Mouse (Mus musculus): Measurements from ENCODE around the gene Mettl26.

The Mettl26 gene

DNA sequence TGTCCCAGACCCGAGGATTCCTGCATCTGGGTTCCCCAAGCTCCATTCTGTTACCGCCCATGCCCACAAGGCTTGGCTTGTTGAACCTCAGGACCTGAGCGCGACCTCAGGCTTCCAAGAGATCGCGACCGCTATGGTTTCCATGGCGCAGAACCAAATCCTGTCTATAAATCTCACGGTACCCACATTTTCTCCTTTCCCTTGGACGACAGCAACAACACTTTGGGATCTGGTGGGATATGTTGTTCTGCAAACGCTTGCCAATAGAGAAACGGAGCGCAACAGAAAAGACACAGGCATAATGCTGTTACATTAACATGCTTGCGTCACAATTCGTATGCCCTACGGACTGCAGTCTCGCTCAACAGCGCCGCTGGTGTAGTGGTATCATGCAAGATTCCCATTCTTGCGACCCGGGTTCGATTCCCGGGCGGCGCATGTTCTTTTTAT is at the start of gene Mettl26:
Gene Mettl26, plus strand, starts transcription at position 354 of the 450 bp plus-strand sequence.
- DNase-seq (ENCODE audit: low read depth, low spot score): peak; percentile 96

- DNase-seq (ENCODE audit: low read depth, low spot score): no peak
These were observed 49.6 kb upstream of the Mettl26 start for GRCm38 (mm10) chr17:25825311-25825710.

DNA sequence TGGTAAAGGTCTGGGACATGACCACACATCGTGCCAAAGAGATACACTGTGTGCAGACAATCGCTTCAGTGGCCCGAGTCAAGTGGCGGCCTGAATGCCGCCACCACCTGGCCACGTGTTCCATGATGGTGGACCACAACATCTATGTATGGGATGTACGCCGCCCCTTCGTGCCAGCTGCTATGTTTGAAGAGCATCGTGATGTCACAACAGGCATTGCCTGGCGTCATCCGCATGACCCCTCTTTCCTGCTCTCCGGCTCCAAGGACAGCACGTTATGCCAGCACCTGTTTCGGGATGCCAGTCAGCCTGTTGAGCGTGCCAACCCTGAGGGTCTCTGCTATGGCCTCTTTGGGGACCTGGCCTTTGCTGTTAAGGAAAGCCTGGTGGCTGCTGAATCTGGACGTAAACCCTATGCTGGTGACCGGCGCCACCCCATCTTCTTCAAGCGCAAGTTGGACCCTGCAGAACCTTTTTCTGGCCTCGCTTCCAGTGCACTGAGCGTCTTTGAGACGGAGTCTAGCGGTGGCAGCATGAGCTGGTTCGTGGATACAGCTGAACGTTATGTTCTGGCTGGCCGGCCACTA is 48.8 kb upstream of the Mettl26 start:
- DNase-seq (ENCODE audit: low read depth, low spot score): no peak

GRCm38 (mm10) chr17:25827011-25827410 is 47.9 kb upstream of the Mettl26 start:
- no peak for DNase-seq (ENCODE audit: low read depth, low spot score)

DNA sequence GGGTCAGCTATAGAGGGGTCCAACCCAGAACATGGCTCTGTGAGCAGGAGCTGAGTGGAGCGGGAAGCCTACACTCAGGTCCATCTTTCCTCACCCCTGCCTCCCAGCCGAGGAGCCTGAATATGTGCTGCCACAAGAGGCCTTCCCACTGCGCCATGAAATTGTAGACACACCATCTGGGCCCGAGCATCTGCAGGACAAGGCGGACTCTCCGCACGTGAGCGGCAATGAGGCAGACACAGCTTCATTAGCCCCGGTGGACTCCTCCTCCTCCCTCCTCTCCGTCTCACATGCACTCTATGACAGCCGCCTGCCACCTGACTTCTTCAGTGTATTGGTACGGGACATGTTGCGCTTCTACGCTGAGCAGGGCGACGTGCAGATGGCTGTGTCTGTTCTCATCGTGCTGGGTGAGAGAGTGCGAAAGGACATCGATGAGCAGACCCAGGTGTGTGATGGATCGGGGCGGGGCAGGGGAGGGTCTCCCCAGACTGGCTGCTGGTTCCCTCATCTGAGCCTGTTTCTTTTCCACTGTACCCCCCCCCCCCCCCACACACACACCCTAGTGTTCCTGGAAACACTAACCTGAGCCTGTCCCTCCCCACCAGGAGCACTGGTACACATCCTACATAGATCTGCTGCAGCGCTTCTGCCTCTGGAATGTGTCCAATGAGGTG is 47.2 kb upstream of the Mettl26 start:
- no peak for DNase-seq (ENCODE audit: low read depth, low spot score)

GRCm38 (mm10) chr17:25828223-25828594 is 46.7 kb upstream of the Mettl26 start:
- DNase-seq (ENCODE audit: low read depth, low spot score): no peak

- DNase-seq (ENCODE audit: low read depth, low spot score): peak; percentile 68
These were observed 45.9 kb upstream of the Mettl26 start, which contains the start of gene Jmjd8 for GRCm38 (mm10) chr17:25828712-25829557. Gene Jmjd8, plus strand, starts transcription at chr17:25828867.

DNA sequence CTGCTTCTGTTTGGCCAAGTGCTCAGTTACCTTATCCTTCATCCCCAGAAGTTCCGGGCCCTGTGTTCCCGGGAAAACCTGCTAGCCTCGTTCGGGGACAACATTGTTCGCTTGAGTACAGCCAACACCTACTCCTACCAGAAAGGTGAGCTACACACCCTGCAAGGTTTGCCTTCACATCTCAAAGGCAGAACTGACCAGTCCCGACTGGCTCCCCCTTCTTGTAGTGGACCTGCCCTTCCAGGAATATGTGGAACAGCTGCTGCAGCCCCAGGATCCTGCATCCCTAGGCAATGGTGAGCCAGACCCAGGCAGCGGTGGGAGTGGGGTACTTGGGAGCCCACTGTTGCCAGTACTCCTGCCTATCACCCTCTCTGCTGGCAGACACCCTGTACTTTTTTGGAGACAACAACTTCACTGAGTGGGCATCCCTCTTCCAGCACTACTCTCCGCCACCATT is 45.3 kb upstream of the Mettl26 start:
- DNase-seq (ENCODE audit: low read depth, low spot score): no peak

- no peak for DNase-seq (ENCODE audit: low read depth, low spot score)
These were observed 44.6 kb upstream of the Mettl26 start for GRCm38 (mm10) chr17:25830200-25830753.

DNA sequence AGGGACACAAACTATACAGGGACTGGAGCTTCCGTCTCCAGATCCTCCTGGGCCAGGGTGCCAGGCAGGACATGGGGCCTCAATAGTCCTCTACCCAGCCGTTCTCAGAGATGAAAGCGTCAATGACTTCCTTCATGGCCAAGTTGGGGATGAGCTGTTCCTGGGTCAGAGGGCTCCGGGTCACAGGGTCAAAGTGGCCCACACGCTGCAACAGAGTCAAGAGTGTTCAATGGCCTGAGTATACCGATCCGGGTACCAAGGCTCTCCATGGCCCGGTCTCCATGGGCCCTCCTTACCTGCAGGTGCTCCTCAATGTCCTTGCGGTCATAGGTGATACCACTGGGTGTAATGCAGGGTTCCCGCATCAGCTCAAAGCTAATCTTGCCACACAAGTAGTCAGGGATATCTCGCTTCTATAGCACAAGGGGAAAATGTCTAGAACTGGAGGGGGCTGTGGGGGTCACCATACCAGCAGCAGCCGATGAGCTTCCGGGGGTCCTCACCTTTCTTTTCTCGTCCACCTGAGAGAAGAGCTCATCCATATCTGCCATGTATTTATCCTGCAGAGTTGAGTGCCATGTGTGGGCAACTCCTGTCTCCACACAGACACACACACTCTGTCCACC is 44.0 kb upstream of the Mettl26 start:
- DNase-seq (ENCODE audit: low read depth, low spot score): no peak

DNA sequence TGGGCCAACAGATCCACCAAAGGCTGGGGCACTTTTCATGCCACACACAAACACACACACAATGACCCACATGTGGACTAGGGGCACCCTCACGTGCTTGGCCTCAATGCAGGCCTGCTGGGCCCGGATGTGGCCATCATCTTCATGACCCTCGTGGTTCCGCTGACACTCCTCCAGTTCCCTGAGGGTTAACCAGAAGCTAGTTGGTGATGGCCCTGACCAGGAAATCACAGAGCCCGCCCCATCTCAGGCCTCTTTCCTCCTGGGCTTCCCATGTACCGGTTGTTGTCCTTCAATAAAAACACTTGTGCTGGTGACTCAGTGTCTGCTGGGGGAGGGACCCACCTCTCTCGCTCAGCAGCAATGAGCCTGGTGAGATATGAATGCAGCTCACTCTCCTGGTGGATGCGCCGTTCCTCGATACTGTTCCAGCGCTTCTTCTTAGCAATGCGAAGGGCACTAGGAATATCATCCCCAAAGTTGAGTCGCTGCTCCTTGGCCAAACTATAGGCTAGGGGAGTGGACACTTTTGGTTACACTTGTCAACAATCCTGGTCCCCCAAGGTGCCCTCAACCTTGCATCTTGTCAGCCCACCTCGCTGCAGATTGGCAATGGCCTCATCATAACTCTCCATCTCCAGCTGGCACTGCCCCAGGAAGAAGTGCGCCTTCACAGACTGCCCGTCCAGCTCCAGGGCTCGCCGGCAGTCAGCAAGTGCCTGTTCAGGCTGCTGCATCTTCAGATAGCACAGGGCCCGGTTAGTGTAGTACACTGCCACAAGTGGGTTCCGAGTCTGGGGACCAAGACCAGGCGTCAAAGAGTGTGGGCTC is 43.2 kb upstream of the Mettl26 start:
- peak; percentile 69 for DNase-seq (ENCODE audit: low read depth, low spot score)

DNA sequence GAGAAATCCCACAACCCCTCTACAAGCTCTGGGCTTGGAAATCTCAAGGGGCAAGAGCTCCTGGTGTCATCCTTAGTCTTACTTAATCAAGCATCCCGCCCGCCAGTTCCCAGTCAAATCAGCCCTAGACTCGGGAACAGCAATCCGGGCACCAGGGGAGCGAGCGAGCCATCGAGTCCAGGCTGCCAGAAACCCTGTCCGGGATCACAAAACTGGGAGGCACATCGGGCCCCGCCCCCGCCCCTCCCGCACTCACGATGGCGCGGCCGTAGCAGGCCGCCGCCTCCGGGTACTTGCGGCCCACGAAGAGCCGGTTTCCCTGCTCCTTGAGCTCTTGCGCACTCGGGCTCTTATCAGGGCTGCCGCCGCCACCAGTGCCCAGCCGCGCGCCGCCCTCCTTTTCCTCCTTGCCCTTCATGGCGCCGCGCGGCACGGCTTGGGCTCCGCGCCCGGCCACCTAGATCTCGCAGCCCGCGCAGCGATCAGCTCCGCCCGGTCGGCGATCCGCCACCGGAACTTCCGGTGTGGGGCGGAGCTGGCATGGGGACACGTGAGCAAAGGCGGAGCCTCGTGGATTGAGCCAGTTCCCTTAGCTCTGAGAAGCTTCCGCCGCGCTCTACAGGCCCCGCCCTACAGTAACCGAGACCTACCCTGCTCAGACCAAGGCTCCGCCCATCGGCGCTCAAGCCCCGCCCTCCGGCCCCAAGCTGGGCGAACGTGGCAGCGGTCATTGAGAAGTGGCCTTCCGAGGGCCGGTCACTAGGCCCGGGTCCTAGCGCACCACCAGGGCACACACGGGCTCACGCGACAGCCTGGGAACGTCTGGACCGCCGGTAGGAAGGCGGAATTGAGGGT is 42.2 kb upstream of the Mettl26 start:
- DNase-seq (ENCODE audit: low read depth, low spot score): peak; percentile 100

DNA sequence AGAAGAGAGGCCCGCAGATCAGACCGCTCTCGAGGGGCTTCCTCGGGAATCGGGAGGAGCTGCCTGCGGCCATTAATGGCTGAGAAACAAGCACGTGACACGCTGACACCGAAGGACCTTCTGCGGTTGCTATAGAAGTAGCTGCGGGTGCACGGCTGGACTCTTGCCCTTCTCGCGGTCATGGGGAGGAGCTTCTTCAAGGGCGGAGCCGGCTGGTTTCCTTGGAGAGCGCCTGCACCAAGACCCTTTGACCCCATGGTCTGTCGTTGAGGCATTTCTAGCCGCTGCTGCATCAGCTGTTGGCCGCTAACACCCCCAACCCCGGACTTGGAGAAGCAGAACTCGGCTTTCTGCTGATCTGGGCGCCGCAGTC is 41.6 kb upstream of the Mettl26 start, which contains the start of gene Stub1:
Gene Stub1, minus strand, starts transcription at position 114 of the 373 bp plus-strand sequence.
- peak; percentile 97 for DNase-seq (ENCODE audit: low read depth, low spot score)

- peak; percentile 37 for DNase-seq (ENCODE audit: low read depth, low spot score)
These were observed 40.8 kb upstream of the Mettl26 start for GRCm38 (mm10) chr17:25833961-25834594.

GRCm38 (mm10) chr17:25834595-25835222 is 40.2 kb upstream of the Mettl26 start:
- no peak for DNase-seq (ENCODE audit: low read depth, low spot score)

DNA sequence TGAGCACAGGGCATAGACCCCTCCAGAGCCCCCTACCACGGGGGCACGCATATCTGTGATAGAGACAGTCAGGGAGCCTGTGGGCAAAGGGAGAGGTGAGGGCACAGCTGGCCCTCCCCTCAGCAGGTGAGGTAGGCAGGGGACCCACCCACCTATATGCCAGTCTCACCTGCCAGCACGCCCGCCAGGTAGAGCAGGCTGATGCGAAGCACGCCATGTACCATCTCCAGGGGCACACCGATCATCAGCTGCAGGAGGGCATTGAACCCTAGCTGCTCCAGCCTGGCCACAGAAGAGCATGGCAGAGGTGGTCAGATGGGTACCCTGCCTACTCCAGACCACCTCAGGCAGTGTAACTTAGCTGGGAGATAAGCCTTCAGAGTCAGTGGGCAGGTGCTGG is 39.6 kb upstream of the Mettl26 start:
- DNase-seq (ENCODE audit: low read depth, low spot score): no peak

DNA sequence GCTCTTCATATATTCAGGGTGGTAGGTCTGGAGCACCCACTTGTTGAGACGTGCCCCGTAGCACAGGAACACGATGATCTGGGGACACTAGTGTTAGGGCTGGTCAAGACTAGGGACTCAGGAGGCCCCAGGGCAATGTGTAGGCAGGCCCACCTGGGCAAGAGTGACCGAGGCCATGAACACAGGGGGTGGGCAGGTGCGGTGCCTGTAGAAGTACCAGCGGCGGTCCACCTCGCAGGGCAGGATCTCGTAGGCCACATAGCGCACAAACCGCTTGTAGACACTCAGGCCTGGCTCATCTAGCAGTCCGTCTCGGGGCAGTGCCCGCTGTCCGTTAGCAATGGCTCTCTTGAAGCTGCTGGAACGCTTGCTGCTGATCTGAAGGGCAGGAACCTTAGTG is 39.1 kb upstream of the Mettl26 start:
- DNase-seq (ENCODE audit: low read depth, low spot score): no peak

DNA sequence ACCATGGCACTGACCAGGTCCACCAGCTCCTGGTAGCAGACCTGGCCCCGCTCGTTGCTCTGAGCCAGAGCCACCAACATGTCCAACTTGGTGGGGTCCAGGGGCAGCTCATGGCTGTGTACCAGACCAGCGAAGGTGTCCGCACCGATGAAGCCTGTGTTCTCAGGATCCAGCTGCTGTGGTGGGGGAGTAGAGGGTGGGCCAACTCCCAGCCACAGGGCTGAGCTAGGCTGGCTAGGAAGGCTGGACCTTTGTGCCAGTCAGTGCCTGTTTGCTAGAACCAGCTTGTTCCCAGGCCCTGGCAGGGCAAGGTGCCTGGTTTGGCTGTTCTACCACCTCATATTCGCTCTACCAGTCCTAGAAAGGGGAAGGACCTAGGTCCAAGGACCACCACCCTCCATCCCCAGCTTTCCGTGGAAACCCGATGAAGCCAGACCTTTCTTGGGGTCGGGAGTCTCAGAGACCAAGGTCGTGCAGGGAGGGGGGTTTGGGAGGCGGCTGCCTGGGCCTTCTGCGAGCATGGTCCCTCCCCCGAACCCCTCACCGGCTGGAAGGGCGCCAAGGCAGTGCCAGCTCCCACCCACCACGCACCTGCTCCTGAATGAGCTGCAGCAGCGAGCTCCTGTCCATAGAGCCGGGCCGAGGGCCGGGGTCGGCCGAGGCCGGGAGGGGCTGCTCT is 38.3 kb upstream of the Mettl26 start:
- DNase-seq (ENCODE audit: low read depth, low spot score): no peak
